Mouse (Mus musculus) neural tube, embryonic 15.5 days (tissue): Measurements from ENCODE around the gene Rap1b. TPM values are rescaled to one million over a fixed set of nuclear protein-coding genes. Genes with fewer than 3 reads are reported as not detected.

Experiments used
- ATAC-seq: fragments of 200-750 bp; cut with Nextera tagmentation; 2 replicates; pipeline ENCODE4 v1.8.0; 2017; ENCODE audit warnings: mild to moderate bottlenecking, moderate TSS enrichment, moderate library complexity; ENCODE audit not compliant: low FRiP score
- H3K27ac ChIP-seq: fragments of 300-500 bp; sonication (generic); replicated peaks from 2 replicates; pipeline ENCODE4 v1.5.1; 2015; ENCODE audit warnings: mild to moderate bottlenecking, inconsistent platforms
- H3K27me3 ChIP-seq: fragments of 300-500 bp; sonication (generic); replicated peaks from 2 replicates; pipeline ENCODE4 v1.6.1; 2015; ENCODE audit warnings: inconsistent platforms
- H3K36me3 ChIP-seq: fragments of 300-500 bp; sonication (generic); 2 replicates; pipeline ENCODE4 v1.6.1; 2015; ENCODE audit warnings: inconsistent platforms
- H3K4me1 ChIP-seq: fragments of 300-500 bp; sonication (generic); 2 replicates; pipeline ENCODE4 v1.6.1; 2015; ENCODE audit warnings: inconsistent platforms
- H3K4me2 ChIP-seq: fragments of 300-500 bp; sonication (generic); 2 replicates; pipeline ENCODE4 v1.6.1; 2015; ENCODE audit warnings: inconsistent platforms, mild to moderate bottlenecking, moderate library complexity
- H3K4me3 ChIP-seq: fragments of 300-500 bp; sonication (generic); replicated peaks from 2 replicates; pipeline ENCODE4 v1.5.1; 2015; ENCODE audit warnings: mild to moderate bottlenecking, inconsistent platforms
- H3K9ac ChIP-seq: fragments of 300-500 bp; sonication (generic); replicated peaks from 2 replicates; pipeline ENCODE4 v1.6.1; 2015; ENCODE audit warnings: mild to moderate bottlenecking, inconsistent platforms
- H3K9me3 ChIP-seq: fragments of 300-500 bp; sonication (generic); replicated peaks from 2 replicates; pipeline ENCODE4 v1.6.1; 2016; ENCODE audit warnings: inconsistent platforms
- WGBS: fragments of 180-500 bp; shearing (Covaris S2); methylation state at CpG from one replicate; pipeline ENCODE4 v1.1.7; 2015; ENCODE audit warnings: mixed read lengths; 5-methylcytosine and 5-hydroxymethylcytosine counted together
- polyA plus RNA-seq: library from polyadenylated mRNA; unstranded; fragments of >200 nt; fragmentation: Nextera tagmentation; extraction: Ambion mirVana; gene quantifications from 2 replicates; pipeline ENCODE4 v1.2.1, GENCODE M21; 2015

Rap1b gene
- polyA plus RNA-seq, 1 experiment from 2014 or later: 165 TPM

DNA sequence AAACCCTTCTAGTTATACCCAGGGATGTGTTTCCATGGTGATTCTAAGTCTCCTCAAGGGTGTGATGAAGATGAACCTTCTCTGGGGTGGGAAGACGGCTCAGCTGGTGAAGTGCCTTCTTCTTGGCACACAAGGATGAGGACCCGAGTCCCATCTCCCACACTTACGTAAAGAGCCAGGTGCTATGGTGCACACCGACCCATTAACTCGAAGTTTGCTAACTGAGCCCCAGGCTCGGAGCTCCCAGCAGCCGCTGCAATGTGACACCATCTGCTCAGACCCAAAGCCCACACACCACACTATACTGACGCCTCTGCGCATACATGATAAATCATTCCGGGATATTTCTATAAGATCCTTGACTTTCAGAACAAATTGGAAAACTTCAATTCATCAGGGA lies 29.1 kb upstream of the Rap1b start:
- H3K9ac ChIP-seq: no peak overlapping the region
- no peak overlapping the region for H3K4me3 ChIP-seq
- no peaks in the 10 kb centered on the region for H3K9me3 ChIP-seq
- WGBS: 68% methylated on average over 10 of the region's 10 CpGs
- H3K27ac ChIP-seq: no peak overlapping the region
- no peak for ATAC-seq
- H3K36me3 ChIP-seq: no peaks in the 10 kb centered on the region
- H3K4me2 ChIP-seq: no peak overlapping the region
- H3K4me1 ChIP-seq: no peaks in the 10 kb centered on the region
- H3K27me3 ChIP-seq: no peaks in the 10 kb centered on the region

DNA sequence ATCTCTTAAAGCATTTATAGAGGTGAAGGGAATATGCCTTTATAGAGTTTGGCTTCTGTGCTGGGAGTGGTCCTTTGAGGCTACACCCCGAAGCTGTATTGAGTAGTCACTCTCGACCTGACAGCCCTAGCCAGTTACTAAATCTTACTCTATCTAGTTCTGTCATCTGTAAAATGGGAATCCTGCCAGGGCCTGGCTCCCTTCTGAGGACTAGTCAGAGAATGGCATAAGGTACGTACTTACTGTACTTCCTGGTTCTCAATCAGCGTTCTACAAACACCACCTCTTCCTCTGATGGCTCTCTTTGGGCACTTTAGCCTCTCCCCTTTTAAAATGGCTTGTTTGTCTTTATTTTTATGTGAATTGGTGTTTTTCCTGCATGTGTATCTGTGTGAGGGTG lies 28.1 kb upstream of the Rap1b start:
- 69% methylated on average over 4 of the region's 4 CpGs for WGBS
- H3K36me3 ChIP-seq: no peaks in the 10 kb centered on the region
- no peak for ATAC-seq

DNA sequence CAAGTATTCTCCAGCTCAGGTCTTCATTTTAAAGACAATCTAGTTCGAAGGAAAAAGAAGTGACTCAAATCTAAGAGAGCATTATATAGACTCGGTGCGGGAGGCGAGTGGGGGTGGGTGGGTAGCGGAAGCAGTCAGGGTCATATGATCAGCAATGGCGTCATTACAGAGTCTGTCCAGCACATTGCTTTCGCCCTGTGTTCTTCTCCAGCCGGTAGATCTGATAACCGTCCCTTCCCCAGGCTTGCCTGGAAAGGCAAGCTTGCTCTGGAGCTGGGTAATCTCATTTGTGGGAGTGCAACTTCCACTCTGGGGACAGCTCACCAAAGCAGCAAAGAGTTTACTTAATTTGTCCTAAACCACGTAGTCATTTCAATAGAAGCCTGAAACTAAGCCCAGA lies 26.6 kb upstream of the Rap1b start:
- WGBS: 81% methylated on average over 10 of the region's 10 CpGs
- ATAC-seq: no peak
- no peaks in the 10 kb centered on the region for H3K36me3 ChIP-seq

More for the DNA sequence above, 28.1 kb upstream of the Rap1b start:
- H3K4me1 ChIP-seq: no peaks in the 10 kb centered on the region
- no peaks in the 10 kb centered on the region for H3K27me3 ChIP-seq
- no peak overlapping the region for H3K9ac ChIP-seq
- no peak overlapping the region for H3K4me2 ChIP-seq
- H3K27ac ChIP-seq: no peak overlapping the region
- H3K4me3 ChIP-seq: no peak overlapping the region
- H3K9me3 ChIP-seq: no peaks in the 10 kb centered on the region

DNA sequence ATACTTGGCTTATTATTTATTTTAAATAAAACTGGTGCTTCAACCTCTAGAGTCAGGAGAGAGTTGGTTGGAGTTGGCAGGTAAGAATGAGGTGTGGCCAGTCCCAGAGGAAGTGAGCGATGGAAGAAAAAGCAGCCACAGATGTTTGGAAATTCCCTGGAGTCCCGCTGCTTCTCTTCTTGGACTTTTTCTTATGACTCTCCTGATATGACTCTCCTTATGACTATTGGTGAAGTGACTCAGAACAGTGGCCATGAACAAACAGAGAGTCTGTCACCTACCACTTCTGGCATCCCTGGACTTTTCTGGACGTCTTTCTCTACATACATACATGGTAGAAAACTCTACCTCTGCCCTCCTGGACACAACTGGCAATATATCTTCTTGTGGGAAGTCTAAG lies 21.5 kb upstream of the Rap1b start:
- Histone ChIP-seq H3K27me3 (no peaks in the 10 kb centered on the region), H3K4me1 (no peaks in the 10 kb centered on the region), H3K4me2 (no peak overlapping the region), H3K9ac (no peak overlapping the region), H3K9me3 (no peaks in the 10 kb centered on the region), H3K27ac (no peak overlapping the region), H3K4me3 (no peak overlapping the region), H3K36me3 (no peaks in the 10 kb centered on the region)
- WGBS: 88% methylated on average over 3 of the region's 3 CpGs
- ATAC-seq: no peak

More for the DNA sequence above, 26.6 kb upstream of the Rap1b start:
- Histone ChIP-seq H3K9me3 (no peaks in the 10 kb centered on the region), H3K4me2 (no peak overlapping the region), H3K27ac (no peak overlapping the region), H3K9ac (no peak overlapping the region), H3K4me1 (no peaks in the 10 kb centered on the region), H3K27me3 (no peaks in the 10 kb centered on the region), H3K4me3 (no peak overlapping the region)

DNA sequence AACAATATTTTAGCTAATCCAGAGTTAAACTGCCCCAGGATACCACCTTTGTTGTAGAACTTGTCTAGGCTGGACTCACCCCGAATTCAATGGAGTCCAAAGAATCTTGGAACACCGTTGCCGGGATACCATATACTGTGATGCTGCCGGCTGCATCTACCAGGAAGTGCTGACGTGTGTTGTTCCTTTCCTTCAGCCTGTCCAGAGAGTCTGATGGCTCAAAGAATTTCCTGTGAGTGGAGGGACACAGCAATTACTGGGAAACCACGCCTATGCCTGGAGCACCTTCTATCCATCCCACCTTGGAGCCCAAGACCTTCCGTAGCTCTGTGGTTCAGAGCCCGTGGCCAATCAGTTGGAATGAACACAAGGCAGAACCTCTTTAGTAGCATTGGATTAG lies 20.8 kb upstream of the Rap1b start:
- Histone ChIP-seq H3K9me3 (no peaks in the 10 kb centered on the region), H3K4me2 (no peak overlapping the region), H3K27me3 (no peaks in the 10 kb centered on the region), H3K4me3 (no peak overlapping the region), H3K36me3 (no peaks in the 10 kb centered on the region), H3K4me1 (no peaks in the 10 kb centered on the region), H3K27ac (no peak overlapping the region), H3K9ac (no peak overlapping the region)
- 71% methylated on average over 8 of the region's 8 CpGs for WGBS
- ATAC-seq: no peak

DNA sequence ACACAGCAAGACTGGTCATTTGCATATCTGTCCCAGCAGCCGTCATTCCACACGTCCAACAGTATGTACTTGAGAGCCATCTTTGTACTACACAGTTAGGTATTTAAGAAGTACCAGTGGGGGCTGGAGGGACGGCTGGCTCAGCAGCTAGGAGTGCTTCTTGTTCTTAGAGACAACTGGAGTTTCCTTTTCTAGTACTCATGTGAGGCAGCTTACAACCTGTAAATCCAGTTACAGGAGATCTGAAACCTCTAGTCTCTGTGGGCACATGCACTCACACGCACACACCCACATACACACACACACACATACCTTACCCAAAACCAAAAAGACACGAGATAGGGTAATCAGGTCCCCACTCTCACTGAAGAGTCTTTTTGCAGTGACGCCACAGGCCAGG lies 18.9 kb upstream of the Rap1b start:
- Histone ChIP-seq H3K4me3 (no peak overlapping the region), H3K27ac (no peak overlapping the region), H3K36me3 (no peaks in the 10 kb centered on the region), H3K4me1 (no peaks in the 10 kb centered on the region), H3K4me2 (no peak overlapping the region), H3K27me3 (no peaks in the 10 kb centered on the region), H3K9me3 (no peaks in the 10 kb centered on the region), H3K9ac (no peak overlapping the region)
- no peak for ATAC-seq
- WGBS: 85% methylated on average over 6 of the region's 6 CpGs

DNA sequence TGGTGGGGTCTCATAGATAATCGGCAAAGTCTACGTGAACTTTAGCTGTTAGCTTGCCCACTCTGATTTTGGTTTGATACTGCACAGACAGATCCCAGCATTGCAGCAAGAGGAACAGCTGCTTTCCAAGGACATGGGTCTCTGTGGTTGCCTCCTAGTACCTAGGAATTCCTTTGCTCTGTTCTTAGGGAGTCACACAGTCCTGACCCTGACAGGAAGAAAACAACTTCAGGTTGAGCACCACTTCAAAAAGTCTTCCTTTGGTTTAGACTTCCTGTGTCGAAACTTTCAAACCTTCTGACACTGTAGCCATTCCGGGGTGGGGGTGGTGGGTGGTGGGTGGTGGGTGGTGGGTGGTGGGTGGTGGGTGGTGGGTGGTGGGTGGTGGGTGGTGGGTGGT lies 18.4 kb upstream of the Rap1b start:
- Histone ChIP-seq H3K9ac (no peak overlapping the region), H3K27ac (no peak overlapping the region), H3K4me3 (no peak overlapping the region), H3K27me3 (no peaks in the 10 kb centered on the region), H3K4me1 (no peaks in the 10 kb centered on the region), H3K36me3 (no peaks in the 10 kb centered on the region), H3K9me3 (no peaks in the 10 kb centered on the region), H3K4me2 (no peak overlapping the region)
- no peak for ATAC-seq
- WGBS: 95% methylated on average over 4 of the region's 4 CpGs

DNA sequence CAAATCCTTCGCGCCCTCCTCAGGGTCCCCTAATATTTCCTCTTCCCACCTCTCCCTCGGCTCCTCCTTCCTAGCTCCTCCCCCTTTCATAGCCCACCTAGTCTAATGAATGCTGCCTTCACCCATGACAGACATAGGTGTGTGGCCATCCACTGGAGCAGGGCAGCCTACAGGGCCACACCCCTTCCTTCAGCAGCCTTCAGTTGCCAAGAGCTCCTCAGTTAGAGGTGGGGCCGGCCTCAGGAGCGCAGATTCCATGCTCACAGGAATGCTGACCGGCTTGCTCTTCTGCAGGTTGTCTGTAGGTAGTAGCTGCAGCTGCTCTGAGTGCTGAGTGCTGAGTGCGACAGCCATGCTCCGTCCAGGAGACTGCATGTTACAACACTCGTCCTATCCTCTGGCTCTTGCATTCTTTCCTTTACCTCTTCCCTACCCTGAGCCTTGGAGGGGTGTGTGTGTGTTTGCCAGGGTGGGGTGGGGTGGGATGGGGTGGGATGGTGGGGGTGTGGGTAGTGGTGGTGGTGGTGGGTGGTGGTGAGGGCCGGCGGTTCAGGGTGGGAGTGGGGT lies 16.3 kb upstream of the Rap1b start:
- Histone ChIP-seq H3K27ac (no peak overlapping the region), H3K4me1 (no peaks in the 10 kb centered on the region), H3K9ac (no peak overlapping the region), H3K4me3 (no peak overlapping the region), H3K36me3 (no peaks in the 10 kb centered on the region), H3K4me2 (no peak overlapping the region), H3K27me3 (no peaks in the 10 kb centered on the region), H3K9me3 (no peaks in the 10 kb centered on the region)
- WGBS: 77% methylated on average over 11 of the region's 11 CpGs
- ATAC-seq: no peak

DNA sequence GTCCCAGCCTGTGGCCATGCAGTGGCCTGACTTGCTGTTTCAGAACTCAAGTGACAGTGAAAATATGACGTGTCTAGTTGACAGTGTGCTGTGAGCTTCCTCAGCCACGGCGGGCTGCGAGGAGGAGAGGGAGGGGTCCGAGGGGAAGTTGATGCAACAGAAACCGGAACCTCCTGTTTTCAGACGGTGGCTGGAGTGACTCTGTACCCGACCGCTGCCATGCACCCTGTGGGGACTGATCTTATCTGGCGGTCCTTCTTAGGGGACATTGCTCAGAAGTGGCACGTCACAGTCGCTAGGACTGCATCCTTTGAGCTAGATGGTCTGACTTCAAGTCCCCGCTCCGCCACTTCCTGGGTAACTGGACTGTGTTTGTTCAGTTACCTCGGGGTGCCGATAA lies 15.1 kb upstream of the Rap1b start:
- Histone ChIP-seq H3K27ac (no peak overlapping the region), H3K4me2 (no peak overlapping the region), H3K36me3 (no peaks in the 10 kb centered on the region), H3K4me1 (no peaks in the 10 kb centered on the region), H3K27me3 (no peaks in the 10 kb centered on the region), H3K4me3 (no peak overlapping the region), H3K9me3 (no peaks in the 10 kb centered on the region), H3K9ac (no peak overlapping the region)
- ATAC-seq: no peak
- 85% methylated on average over 16 of the region's 16 CpGs for WGBS

DNA sequence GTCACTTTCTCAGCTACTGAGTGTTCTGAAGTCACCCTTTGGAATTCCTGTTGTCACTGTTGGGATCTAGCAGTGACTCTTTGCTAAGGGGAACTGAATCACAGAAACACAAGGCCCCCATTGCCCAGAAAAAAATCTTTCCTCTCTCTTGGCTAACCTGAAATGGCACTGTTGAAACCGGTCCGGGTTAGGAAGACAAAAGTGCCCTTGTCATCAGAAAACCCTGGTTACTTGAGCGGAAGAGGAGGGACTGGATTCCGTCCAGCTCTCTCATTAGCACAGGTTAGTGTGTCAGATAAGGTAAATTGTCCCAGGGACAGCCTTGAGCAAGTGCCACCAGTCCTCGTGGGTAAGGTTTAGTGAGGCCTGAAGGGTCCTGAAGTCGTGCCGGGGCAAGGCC lies 14.5 kb upstream of the Rap1b start:
- Histone ChIP-seq H3K27me3 (no peaks in the 10 kb centered on the region), H3K4me1 (no peaks in the 10 kb centered on the region), H3K4me2 (no peak overlapping the region), H3K9ac (no peak overlapping the region), H3K36me3 (no peaks in the 10 kb centered on the region), H3K9me3 (no peaks in the 10 kb centered on the region), H3K4me3 (no peak overlapping the region), H3K27ac (no peak overlapping the region)
- ATAC-seq: no peak
- WGBS: 87% methylated on average over 7 of the region's 7 CpGs

DNA sequence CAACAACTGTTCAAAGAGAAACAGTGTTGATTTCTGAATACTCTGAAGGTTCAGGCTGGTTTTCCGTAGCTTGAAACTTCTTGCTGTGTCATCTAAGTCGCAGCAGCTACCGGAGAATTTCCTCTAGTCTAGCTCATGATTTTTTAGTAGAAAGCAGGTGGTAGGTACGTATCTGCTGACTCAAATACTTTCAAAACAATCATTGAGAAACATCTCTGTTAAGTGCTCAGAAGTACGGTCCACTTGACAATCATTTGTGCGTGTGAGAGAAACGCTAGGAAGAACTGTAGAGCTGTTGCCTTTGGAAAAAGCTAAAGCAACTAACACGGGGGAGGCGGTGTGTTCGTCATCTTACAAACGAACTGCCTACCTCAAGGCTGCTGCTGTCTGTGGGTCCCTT lies 14.0 kb upstream of the Rap1b start:
- Histone ChIP-seq H3K27me3 (no peaks in the 10 kb centered on the region), H3K4me3 (no peak overlapping the region), H3K4me2 (no peak overlapping the region), H3K9me3 (no peaks in the 10 kb centered on the region), H3K9ac (no peak overlapping the region), H3K36me3 (no peaks in the 10 kb centered on the region), H3K4me1 (no peaks in the 10 kb centered on the region), H3K27ac (no peak overlapping the region)
- no peak for ATAC-seq
- 92% methylated on average over 11 of the region's 11 CpGs for WGBS

DNA sequence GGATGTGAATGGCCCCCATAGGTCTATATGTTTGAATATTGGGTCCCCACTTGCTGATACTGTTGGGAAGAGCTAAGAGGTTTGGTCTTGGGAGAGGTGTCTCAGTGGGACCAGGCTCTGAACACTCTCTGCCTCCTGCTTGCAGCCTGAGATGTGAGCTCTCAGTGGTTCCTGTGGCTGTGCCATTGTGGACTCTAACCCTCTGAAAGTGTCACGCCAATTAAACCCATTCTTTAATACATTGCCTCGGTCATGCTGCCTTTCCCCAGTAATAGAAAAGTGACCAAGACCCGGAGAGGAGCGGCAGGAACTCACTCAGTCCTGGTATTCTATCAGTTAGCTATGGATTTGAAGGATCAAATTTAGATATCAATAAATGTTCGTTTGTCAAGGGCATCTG lies 12.4 kb upstream of the Rap1b start:
- WGBS: 30% methylated on average over 5 of the region's 5 CpGs
- Histone ChIP-seq H3K4me3 (no peak overlapping the region), H3K9me3 (no peaks in the 10 kb centered on the region), H3K9ac (no peak overlapping the region), H3K27ac (no peak overlapping the region), H3K36me3 (no peaks in the 10 kb centered on the region), H3K4me1 (no peaks in the 10 kb centered on the region), H3K4me2 (no peak overlapping the region), H3K27me3 (no peaks in the 10 kb centered on the region)
- ATAC-seq: no peak
